Mouse (Mus musculus) liver, adult (tissue): ENCODE data around the gene Naaladl1.

Experiments used
- GATA4 ChIP-seq: IDR thresholded peaks from 2 replicates; pipeline ENCODE4 v1.6.1; 2014; ENCODE audit warnings: mild to moderate bottlenecking, low read length; ENCODE audit not compliant: insufficient replicate concordance

Naaladl1 gene

DNA sequence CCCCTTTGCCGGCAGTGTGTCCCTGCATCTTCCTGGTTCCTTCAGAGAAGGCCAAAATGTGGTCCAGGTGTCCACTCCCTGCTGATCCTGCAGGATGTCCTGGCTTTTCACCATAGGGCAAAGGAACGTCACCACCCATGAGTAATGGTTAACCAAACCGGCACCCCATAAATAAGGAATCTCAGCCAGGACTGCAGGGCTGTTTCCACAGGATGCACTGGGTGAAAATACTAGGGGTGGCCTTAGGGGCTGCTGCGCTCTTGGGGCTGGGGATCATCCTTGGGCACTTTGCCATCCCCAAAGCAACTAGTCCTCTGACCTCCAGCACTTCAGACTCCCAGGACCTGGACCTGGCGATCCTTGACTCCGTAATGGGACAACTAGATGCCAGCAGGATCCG lies at the start of gene Naaladl1:
Gene Naaladl1, plus strand, starts transcription at position 197 of the 400 bp plus-strand sequence.
- no peak for TF ChIP-seq GATA4

DNA sequence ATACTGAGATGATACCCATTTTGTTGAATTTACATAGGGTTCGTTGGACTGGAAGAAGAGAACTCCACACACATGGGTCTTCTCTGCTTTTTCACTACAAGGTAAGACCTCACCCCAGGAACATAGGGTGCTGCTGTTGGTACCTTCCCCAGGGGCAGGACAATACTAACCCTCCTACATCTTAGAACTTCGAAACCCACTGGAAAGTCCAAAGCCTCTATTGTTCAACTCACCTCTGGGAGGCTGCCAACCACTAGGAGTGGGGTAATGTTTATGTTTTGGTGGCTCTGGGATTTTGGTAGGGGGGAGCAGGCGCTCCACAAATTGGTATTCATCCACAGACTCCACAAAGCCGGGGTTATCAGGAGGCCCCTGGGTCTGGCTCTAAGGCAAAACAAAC lies 48.9 kb upstream of the Naaladl1 start:
- TF ChIP-seq GATA4, result no peak

DNA sequence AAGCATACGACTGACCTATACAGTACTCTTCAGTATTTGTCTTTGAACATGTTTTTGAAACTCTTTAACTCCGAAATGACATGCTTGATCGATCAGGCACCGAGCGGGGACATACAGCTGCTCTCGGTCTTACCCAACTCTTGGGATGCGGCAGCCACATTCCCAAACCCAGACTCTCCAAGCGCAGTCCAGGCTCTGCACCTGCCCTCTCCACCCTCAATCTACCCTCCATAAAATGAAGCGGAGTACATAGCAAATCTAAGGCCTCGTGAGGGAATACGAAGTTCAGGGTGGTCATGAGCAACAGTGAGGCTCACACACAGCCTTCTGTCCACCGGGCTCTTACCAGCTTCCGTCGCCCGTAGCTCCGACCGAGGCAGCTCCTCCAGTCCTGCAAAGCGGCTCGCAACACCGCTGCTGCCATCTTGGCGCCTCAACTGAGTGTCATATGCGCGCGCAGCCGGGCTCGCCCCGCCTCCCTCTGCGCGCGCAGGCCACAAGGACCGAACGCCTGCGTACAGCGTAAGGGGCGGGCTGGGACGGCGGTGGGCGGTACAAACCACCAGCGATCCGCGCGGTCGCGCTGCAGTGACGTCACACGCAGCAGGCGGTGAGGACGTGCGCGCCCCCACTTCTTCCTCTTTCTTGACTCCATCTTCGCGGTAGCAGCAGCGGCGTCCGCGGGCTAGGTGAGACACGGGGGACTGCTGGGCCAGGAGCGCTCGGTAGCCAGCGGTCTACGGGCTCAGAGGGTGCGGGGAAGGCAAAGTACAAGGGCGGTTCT lies 48.1 kb upstream of the Naaladl1 start, which contains the start of the genes Mrpl49 and Fau:
Gene Mrpl49, minus strand, starts transcription at position 473 of the 784 bp plus-strand sequence.
Gene Fau, plus strand, starts transcription at position 532 of the 784 bp plus-strand sequence.
- TF ChIP-seq GATA4, result peak; percentile 61; the same call in 1 of the 2 replicates

DNA sequence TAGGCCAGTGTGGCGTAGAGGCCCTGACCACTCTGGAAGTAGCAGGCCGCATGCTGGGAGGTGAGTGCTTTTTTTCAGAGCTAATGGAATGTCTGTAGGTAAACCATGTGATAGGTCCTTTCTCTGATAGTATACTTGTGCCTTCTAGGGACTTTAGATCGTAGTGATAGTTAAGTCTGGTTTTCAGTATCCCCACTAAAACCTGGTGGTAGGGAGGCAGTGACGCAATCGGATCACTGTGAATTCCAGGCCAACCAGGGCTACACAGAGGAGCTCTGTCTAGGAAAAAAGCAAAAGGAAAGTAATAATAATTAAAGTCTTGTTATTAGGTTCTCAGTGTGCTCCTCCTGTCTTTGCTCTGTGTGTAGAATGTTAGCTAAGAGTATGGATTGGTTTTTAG lies 47.1 kb upstream of the Naaladl1 start:
- no peak for TF ChIP-seq GATA4

DNA sequence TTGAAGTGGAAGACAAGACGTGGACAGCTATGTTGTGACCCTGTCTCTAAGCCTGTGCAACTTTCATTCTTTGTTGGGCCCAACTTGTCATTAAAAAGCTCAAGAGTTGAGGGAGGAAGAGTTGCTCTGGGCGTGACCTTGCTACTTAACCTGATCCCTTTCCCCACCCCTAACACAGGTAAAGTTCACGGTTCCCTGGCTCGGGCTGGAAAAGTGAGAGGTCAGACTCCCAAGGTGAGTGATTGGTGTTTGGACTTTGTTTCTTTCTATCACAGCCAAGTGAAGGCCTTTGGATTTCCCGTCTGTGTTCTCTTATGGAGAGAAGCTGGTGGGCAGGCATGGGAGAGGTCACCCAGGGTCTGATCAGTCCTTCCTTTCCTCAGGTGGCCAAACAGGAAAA lies 46.6 kb upstream of the Naaladl1 start:
- no peak for TF ChIP-seq GATA4

DNA sequence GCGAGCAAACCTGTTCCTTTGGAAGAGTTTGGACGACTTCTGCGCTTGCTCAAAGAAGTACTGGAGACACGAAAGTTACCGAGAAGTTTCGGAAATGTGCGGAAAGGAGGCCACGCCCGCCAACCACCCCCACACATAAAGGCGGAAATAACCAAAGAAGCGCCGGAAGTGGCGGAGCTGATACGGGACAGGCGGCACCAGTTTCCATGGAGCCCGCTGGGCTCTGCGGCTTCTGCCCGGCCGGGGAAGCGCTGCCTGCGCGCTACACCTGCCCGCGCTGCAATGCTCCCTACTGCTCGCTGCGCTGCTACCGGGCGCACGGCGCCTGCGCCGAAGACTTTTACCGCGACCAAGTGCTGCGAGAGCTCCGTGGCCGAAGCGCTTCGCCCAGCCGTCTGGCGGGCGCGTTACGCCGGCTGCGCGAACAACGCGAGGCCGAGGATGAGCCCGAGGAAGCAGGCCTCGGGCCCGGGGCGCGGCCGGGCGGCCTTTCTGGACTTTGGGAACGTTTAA lies 44.5 kb upstream of the Naaladl1 start, which contains the start of gene Znhit2:
Gene Znhit2, plus strand, starts transcription at position 172 of the 513 bp plus-strand sequence.
- peak; percentile 96 for TF ChIP-seq GATA4

DNA sequence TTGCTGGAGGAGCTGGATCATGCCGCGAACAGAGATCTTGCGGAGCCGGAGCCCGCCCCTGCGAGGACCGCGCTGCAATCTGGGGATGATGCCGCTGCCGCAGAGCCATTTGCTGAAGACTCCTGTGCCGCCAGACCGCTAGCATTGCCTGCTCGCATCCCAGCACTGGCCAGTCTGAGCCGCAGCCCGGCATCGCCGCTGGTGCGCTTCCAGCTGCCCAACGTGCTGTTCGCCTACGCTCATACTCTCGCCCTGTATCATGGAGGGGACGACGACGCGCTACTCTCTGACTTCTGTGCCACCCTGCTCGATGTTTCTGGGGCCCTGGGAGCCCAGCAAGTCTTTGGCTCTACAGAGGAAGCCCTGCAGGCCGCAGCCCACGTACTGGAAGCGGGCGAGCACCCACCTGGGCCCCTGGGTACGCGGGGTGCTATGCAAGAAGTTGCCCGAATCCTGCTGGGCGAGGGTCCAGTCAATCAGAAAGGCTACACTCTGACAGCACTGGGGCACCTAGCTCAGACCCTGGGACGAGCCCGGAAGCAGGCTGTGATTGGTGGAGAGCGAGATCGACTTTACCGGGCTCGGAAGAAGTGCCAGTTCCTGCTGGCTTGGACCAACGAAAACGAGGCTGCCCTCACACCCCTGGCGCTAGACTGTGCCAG lies 43.8 kb upstream of the Naaladl1 start:
- TF ChIP-seq GATA4, result no peak

DNA sequence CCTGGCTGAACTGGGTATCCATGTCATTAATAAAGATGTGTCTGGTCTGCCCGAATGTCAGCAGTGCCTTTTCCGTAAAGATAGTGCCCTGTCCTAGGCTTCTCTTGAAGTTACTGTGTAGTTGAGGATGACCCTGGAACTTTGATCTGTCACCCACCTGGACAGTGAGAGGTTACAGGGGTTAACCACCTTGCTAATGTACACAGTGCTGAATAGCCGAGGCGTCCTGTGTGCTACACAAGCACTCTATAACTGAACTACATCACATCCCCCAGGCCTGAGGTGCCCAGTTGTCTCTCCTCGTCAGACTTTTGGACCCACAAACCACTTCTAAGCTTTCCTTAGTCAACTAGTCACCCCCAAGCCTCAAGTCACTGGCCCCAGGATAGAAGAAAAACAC lies 43.2 kb upstream of the Naaladl1 start:
- no peak for TF ChIP-seq GATA4

DNA sequence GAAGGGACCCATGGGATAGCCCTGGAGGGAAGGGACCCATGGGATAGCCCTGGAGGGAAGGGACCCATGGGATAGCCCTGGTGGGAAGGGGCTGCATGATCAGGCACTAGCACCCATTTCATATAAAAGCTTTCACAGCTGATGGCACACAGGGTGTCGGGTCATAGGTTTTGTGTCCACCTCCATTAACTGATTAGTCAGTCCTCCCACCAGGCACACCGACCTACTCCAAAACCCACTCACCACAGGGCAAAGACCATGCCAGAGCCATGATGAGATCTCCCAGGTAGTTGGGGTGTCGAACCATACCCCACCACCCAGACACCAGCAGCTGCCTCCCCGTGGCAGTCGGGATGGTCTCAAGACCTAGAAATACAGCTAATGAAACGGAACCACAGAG lies 42.5 kb upstream of the Naaladl1 start:
- no peak for TF ChIP-seq GATA4

DNA sequence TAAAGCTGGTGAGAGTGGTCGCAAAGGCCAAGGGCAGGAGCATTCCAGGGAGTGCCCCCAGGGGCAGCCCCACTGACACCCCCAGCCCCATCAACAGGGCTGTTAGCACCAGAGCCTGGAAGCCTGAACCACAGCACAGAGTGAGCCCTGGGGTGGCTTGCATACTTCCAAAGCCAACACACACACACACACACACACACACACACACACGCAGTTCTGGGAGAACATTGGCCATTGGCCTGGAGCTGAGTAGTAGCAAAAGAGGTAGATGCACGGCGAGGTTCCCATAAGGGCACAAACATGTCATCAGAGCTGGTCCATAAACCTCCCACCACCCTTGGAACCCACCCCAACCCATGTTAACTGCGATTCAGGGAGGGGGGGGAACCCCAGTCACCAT lies 39.0 kb upstream of the Naaladl1 start:
- no peak for TF ChIP-seq GATA4

DNA sequence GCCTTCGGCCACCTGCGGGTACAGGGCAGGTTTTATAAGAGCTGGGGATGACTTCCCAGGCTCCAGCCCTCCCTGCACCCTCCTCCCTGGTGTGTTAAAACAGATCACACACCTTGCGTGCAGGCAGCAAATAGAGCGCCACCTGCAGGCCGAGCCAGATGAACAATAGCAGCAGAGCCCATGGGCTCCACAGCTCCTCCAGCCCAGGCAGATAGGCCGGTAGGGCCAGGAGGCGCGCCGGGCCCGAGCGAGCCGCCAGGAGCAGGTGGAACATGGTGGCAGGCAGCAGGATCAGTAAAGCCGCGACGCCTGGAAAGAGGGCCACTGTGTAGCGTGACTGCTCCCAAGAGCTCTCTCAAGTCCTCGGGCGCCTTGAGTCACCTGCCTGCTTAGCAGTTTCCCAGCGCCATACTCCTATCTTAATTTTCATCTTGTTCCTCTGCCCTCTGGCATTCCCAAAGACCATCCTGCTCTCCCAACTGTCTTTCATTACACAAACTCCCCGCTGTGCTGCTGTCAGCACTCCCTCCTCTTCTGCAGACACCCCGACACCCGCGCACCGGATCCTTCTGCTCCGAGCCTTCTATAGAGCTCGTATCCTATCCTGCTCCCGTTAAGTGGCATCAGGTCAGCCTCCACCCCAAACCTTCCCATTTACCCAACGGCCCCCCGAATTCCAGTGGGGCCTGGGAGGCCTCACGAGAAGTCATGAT lies 38.4 kb upstream of the Naaladl1 start:
- no peak for TF ChIP-seq GATA4

DNA sequence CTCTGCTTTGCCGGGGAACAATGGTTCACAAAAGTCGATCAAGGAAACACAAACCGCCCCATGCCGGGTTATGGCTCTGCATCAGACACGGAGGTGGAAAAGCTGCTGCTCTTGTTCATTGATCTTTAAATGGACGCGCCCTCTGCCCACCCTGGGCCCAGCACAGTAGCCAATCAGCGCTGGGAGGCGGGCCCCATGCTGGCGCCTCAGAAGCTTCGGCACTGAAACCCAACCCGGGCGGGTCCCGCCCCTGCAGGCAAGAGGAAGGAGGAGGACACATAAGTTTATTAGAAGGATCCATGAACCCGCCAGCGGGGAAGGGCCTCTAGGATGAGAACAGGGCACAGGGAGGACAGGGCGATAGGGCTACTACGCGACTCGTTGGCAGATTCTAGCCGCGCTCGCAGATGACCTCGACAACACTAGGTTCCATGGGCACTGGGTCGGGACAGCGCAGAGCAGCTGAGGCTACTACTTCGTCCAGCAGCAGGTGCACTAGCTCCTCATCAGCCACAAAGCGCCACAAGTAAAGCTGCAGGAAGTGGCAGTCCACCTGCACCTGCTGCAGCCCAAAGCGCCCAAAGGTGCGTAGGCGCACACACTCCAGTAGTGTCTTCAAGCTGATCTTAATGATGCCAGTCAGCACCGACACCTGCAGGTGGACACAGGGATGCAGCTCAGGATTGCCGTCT lies 37.7 kb upstream of the Naaladl1 start, which contains the start of gene Tm7sf2:
Gene Tm7sf2, minus strand, starts transcription at position 650 of the 692 bp plus-strand sequence.
- no peak for TF ChIP-seq GATA4

DNA sequence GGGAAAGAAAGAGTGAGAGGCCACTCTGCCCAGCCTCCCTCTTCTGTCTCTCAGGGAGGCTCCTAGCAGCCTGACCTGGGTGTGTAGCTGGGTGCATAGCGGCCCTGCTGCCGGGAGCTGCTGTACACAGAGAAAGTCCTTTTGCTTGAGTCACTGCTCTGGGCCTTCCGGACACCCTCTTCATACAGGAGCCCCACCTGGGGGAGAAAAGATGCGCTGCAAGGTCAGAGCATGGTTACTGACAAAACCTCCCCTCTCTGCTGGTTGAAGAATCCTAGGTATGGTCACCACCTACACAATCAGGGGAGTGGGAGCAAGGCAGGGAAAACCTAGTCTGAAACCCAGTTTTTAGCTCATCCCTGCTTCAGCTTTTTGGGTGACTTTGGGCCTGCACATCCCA lies 36.6 kb upstream of the Naaladl1 start:
- no peak for TF ChIP-seq GATA4

DNA sequence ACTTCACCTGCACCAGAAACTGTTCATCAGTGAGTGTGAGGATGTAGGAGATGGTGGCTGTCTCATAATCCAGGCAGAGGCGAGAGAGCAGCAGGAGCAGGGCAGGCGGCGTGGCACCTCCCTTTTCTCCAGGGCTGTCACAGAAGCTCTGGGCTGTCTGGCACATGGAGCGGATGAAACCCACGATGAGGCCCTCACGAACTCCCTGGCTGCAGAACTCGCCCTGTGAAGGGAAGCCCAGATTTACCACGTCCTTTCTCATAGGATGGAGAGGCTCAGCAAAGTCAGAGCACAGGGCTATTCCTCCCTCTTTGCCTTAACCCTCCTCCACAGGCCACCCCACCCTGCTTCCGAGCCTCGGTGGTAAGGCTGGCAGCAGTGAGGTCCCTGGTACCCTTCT lies 35.7 kb upstream of the Naaladl1 start:
- TF ChIP-seq GATA4, result no peak
